Mouse (Mus musculus): ENCODE results near the gene Opcml.

DNA sequence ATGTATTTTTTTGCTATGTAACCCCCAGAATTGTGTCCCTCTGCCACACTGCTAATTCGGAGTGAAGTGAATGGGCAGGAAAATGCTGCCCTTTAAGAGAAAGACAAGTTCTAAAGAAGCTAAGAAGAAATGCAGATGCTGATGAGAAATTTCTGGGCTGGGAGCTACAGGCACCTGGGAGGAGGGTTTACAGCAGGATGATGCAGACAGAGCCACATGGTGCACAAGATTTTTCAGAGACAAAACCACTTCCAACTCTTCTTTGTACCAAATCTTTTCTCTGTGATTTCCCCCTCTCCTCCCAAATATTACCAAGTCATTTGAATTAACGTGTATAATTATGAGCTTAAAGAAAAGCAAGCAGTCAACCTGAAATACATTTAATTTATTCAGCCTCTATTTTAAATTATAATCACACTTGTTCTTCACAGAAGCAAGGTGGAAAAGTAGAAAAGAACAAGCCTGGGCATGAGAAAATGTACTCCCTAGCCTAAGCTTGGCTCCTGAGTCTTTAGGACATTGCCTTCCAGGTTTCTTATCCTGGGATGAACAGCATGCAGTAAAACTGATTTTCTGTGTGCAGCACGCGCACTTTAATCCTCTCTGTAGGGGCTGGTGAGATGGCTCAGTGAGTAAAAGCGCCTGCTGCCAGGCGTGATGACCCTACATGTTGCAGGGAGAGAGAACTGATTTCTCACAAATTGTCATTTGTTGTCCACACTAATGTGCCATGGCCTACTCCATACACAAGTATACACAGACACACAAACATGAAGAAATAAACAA is 890.9 kb downstream of the Opcml start:
- TF ChIP-seq POLR2A (IDR thresholded peaks at IDR 0.05; ENCODE audit: borderline replicate concordance, insufficient read depth, low read length): no peak
- TF ChIP-seq CTCF (IDR thresholded peaks at IDR 0.05; ENCODE audit: borderline replicate concordance, insufficient read depth, low read depth, low read length): no peak

All from cerebellum, adult 2 months (tissue).